Mouse (Mus musculus): ENCODE measurements around the gene Plekhg4.

Plekhg4 gene

GRCm38 (mm10) chr8:105403467-105403866 lies 30.4 kb downstream of the Plekhg4 start:
- no peak for DNase-seq (ENCODE audit: low spot score in 2 of 2)

- no peak for DNase-seq (ENCODE audit: low spot score in 2 of 2)
Measured at GRCm38 (mm10) chr8:105404496-105404895, 31.4 kb downstream of the Plekhg4 start.

- no peak for DNase-seq (ENCODE audit: low spot score in 2 of 2)
Measured at GRCm38 (mm10) chr8:105406416-105406815, 33.3 kb downstream of the Plekhg4 start.

- DNase-seq (ENCODE audit: low spot score in 2 of 2) = no peak
Measured at GRCm38 (mm10) chr8:105408331-105408730, 35.3 kb downstream of the Plekhg4 start.

GRCm38 (mm10) chr8:105409947-105410346 lies 36.9 kb downstream of the Plekhg4 start:
- DNase-seq (ENCODE audit: low spot score in 2 of 2) = no peak

- DNase-seq (ENCODE audit: low spot score in 2 of 2) = peak; percentile 25 to 36
Measured at GRCm38 (mm10) chr8:105413391-105413790, 40.3 kb downstream of the Plekhg4 start, which contains the start of the genes Kctd19 and Lrrc36. Kctd19 (minus strand) TSS chr8:105413502. Lrrc36 (plus strand) TSS chr8:105413571.

- DNase-seq (ENCODE audit: low spot score in 2 of 2) = no peak
Measured at GRCm38 (mm10) chr8:105418992-105419391, 45.9 kb downstream of the Plekhg4 start.

GRCm38 (mm10) chr8:105419800-105420199 lies 46.7 kb downstream of the Plekhg4 start:
- DNase-seq (ENCODE audit: low spot score in 2 of 2) = no peak

- no peak for DNase-seq (ENCODE audit: low spot score in 2 of 2)
Measured at GRCm38 (mm10) chr8:105422006-105422405, 48.9 kb downstream of the Plekhg4 start.

GRCm38 (mm10) chr8:105426878-105427277 lies 53.8 kb downstream of the Plekhg4 start:
- DNase-seq (ENCODE audit: low spot score in 2 of 2) = no peak

- no peak for DNase-seq (ENCODE audit: low spot score in 2 of 2)
Measured at GRCm38 (mm10) chr8:105431743-105432515, 58.9 kb downstream of the Plekhg4 start.
